Mouse (Mus musculus): Measurements from ENCODE around the gene Tpsg1. TPM values are rescaled to one million over a fixed set of nuclear protein-coding genes. Genes with fewer than 3 reads are reported as not detected.
A peak's percentile ranks its signal among the peaks of the same experiment; 100 is the strongest.

Gene Tpsg1
- total RNA-seq (2021), result not detected
- long read RNA-seq, experiment 1, result 0 reads
- long read RNA-seq, experiment 2, result 0 reads

GRCm38 (mm10) chr17:25368973-25369372 is at the start of gene Tpsg1:
Gene Tpsg1, plus strand, starts transcription at chr17:25369273.
- no peak for DNase-seq

- DNase-seq, result no peak
These were observed 48.3 kb upstream of the Tpsg1 start for GRCm38 (mm10) chr17:25320819-25321218.

- DNase-seq, result no peak
These were observed 46.1 kb upstream of the Tpsg1 start for GRCm38 (mm10) chr17:25322930-25323329.

GRCm38 (mm10) chr17:25332321-25332720 is 36.8 kb upstream of the Tpsg1 start:
- DNase-seq, result no peak

GRCm38 (mm10) chr17:25333943-25334342 is 35.1 kb upstream of the Tpsg1 start:
- peak; percentile 3 to 58 for DNase-seq

- DNase-seq, result no peak
These were observed 30.9 kb upstream of the Tpsg1 start for GRCm38 (mm10) chr17:25338218-25338617.

- DNase-seq, result no peak
These were observed 29.1 kb upstream of the Tpsg1 start for GRCm38 (mm10) chr17:25340003-25340402.

GRCm38 (mm10) chr17:25341490-25341889 is 27.6 kb upstream of the Tpsg1 start:
- no peak for DNase-seq

- no peak for DNase-seq
These were observed 23.6 kb upstream of the Tpsg1 start, which contains the start of gene Tpsab1 for GRCm38 (mm10) chr17:25345462-25345861. Gene Tpsab1, minus strand, starts transcription at chr17:25345562.

- no peak for DNase-seq
These were observed 7.8 kb upstream of the Tpsg1 start for GRCm38 (mm10) chr17:25361291-25361690.

- DNase-seq, result peak; percentile 16 to 64
These were observed 5.3 kb upstream of the Tpsg1 start for GRCm38 (mm10) chr17:25363726-25364125.

- DNase-seq, result no peak
These were observed 3.1 kb upstream of the Tpsg1 start, which contains the start of gene Tpsb2 for GRCm38 (mm10) chr17:25366005-25366404. Gene Tpsb2, plus strand, starts transcription at chr17:25366305.

GRCm38 (mm10) chr17:25372491-25372890 is 3.4 kb downstream of the Tpsg1 start:
- DNase-seq, result no peak

- DNase-seq, result peak in 1 of 2 experiments; percentile 8
These were observed 4.9 kb downstream of the Tpsg1 start for GRCm38 (mm10) chr17:25374011-25374410.

GRCm38 (mm10) chr17:25394526-25394925 is 25.5 kb downstream of the Tpsg1 start:
- no peak for DNase-seq

GRCm38 (mm10) chr17:25397804-25398519 is 28.9 kb downstream of the Tpsg1 start:
- DNase-seq, result peak; percentile 54 to 86

GRCm38 (mm10) chr17:25398520-25398838 is 29.4 kb downstream of the Tpsg1 start:
- DNase-seq, result no peak

- DNase-seq, result peak in 1 of 2 experiments; percentile 49
These were observed 31.4 kb downstream of the Tpsg1 start for GRCm38 (mm10) chr17:25400443-25400842.

GRCm38 (mm10) chr17:25401491-25401890 is 32.4 kb downstream of the Tpsg1 start:
- no peak for DNase-seq

- DNase-seq, result no peak
These were observed 33.2 kb downstream of the Tpsg1 start for GRCm38 (mm10) chr17:25402224-25402623.

GRCm38 (mm10) chr17:25404190-25404589 is 35.1 kb downstream of the Tpsg1 start:
- no peak for DNase-seq

- DNase-seq, result peak; percentile 12 to 14
These were observed 36.3 kb downstream of the Tpsg1 start for GRCm38 (mm10) chr17:25405224-25405895.

- peak in 1 of 2 experiments; percentile 16 for DNase-seq
These were observed 37.0 kb downstream of the Tpsg1 start for GRCm38 (mm10) chr17:25406011-25406441.

- DNase-seq, result no peak
These were observed 38.3 kb downstream of the Tpsg1 start for GRCm38 (mm10) chr17:25407352-25407751.
